Mouse (Mus musculus) heart, embryonic 13.5 days (tissue): ENCODE measurements at regions not wholly inside any gene's neighbourhood (a gene's known extent, or its start where the extent isn't known, plus 50 kb on each side); places are given as distances from the start of the nearest gene placed in this dataset.

Experiments
- ATAC-seq: fragments of 200-750 bp; cut with Nextera tagmentation; 2 replicates; pipeline ENCODE4 v1.8.0; 2017; ENCODE audit warnings: moderate TSS enrichment; ENCODE audit not compliant: insufficient number of reproducible peaks, low FRiP score, low TSS enrichment; ENCODE audit errors: extremely low read depth
- H3K27ac ChIP-seq: fragments of 300-500 bp; sonication (generic); replicated peaks from 2 replicates; pipeline ENCODE4 v1.5.1; 2015; ENCODE audit warnings: moderate library complexity, mild to moderate bottlenecking, inconsistent platforms
- H3K27me3 ChIP-seq: fragments of 300-500 bp; sonication (generic); replicated peaks from 2 replicates; pipeline ENCODE4 v1.6.1; 2015; ENCODE audit warnings: mild to moderate bottlenecking, inconsistent platforms
- H3K36me3 ChIP-seq: fragments of 300-500 bp; sonication (generic); 2 replicates; pipeline ENCODE4 v1.6.1; 2015; ENCODE audit warnings: mild to moderate bottlenecking, inconsistent platforms
- H3K4me1 ChIP-seq: fragments of 300-500 bp; sonication (generic); 2 replicates; pipeline ENCODE4 v1.6.1; 2015; ENCODE audit warnings: inconsistent platforms
- H3K4me2 ChIP-seq: fragments of 300-500 bp; sonication (generic); 2 replicates; pipeline ENCODE4 v1.6.1; 2015; ENCODE audit warnings: inconsistent platforms, mild to moderate bottlenecking, moderate library complexity
- H3K4me3 ChIP-seq: fragments of 300-500 bp; sonication (generic); 2 replicates; pipeline ENCODE4 v1.5.1; 2015; ENCODE audit warnings: moderate library complexity, mild to moderate bottlenecking, inconsistent platforms
- H3K9ac ChIP-seq: fragments of 300-500 bp; sonication (generic); 2 replicates; pipeline ENCODE4 v1.6.1; 2015; ENCODE audit warnings: inconsistent platforms, mild to moderate bottlenecking, moderate library complexity
- H3K9me3 ChIP-seq: fragments of 300-500 bp; sonication (generic); 2 replicates; pipeline ENCODE4 v1.6.1; 2016; ENCODE audit warnings: inconsistent platforms
- WGBS: fragments of 180-500 bp; shearing (Covaris S2); methylation state at CpG from one replicate; pipeline ENCODE4 v1.1.7; 2015; ENCODE audit warnings: mixed read lengths; 5-methylcytosine and 5-hydroxymethylcytosine counted together

DNA sequence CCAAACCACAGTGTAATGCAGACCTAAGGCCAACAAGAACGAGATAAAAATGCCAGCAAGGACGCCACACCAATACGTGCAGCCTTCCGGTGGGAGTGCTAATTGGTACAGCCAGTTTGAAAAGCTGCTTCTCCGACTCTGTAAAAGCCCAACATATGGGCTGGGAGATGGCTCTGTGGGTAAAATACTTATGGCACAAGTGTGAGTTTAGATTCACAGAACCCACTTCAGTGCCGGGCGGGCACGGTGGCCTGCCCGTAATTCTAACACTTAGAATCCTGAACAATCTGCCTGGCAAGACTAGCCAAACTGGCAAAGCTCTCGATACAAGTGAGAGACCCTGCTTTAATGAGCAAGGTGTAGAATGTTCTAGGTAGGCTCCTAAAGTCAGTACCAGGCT is 258.1 kb downstream of the Gm26897 start:
- Histone ChIP-seq H3K9me3 (no peaks in the 10 kb centered on the region), H3K27me3 (peaks cover 20% of the 10 kb centered on the region; the same call in 1 of the 2 replicates), H3K36me3 (no peaks in the 10 kb centered on the region), H3K9ac (no peak overlapping the region), H3K27ac (no peak overlapping the region), H3K4me3 (no peak overlapping the region), H3K4me1 (no peaks in the 10 kb centered on the region), H3K4me2 (no peak overlapping the region)
- ATAC-seq = no peak
- 77% methylated on average over 10 of the region's 10 CpGs for WGBS

DNA sequence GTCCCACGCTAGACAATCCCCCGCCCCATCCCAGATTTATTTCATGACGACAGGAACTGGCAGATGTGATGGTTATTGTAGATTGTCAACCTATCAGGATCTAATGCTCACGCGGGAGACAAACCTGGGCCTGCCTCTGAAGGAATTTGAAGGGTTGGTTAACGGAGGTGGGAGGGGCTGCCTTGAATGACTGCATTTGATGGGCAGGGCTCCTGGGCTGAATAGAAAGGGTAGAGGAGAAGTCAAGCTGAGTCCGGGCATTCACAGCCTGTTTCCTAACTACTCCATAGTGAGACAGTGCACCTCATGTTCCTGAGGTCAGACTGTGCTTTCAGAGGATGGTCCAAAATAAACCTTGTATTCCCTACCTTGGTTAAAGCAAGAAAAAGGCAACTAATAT is 259.1 kb downstream of the Cryba4 start:
- no peak overlapping the region for H3K4me3 ChIP-seq
- no peaks in the 10 kb centered on the region for H3K9me3 ChIP-seq
- H3K4me1 ChIP-seq = no peaks in the 10 kb centered on the region
- WGBS = 64% methylated on average over 7 of the region's 7 CpGs
- H3K9ac ChIP-seq = no peak overlapping the region
- H3K27me3 ChIP-seq = peaks cover 22% of the 10 kb centered on the region; the same call in 1 of the 2 replicates
- H3K4me2 ChIP-seq = no peak overlapping the region
- no peak for ATAC-seq
- no peak overlapping the region for H3K27ac ChIP-seq
- no peaks in the 10 kb centered on the region for H3K36me3 ChIP-seq

DNA sequence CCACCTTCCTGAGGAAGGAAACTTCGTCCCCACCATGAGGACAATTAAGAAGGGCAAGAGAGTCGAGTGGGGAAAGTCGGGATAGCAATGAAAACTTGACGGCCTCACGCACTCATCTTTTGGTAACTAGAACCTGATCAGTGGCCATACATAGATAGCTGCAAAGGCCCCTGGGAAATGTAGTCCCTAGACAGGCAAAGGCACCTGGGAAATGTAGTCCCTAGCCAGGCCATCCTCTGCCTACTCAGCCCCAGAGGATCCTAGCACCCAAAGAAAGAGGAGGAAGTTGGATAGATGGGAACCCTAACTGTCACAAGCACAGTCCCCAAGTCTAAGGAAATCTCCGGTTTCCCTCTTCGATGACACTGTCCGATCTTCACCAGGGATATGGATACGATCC is 258.4 kb downstream of the Cryba4 start:
- Histone ChIP-seq H3K27ac (no peak overlapping the region), H3K9me3 (no peaks in the 10 kb centered on the region), H3K36me3 (no peaks in the 10 kb centered on the region), H3K4me1 (no peaks in the 10 kb centered on the region), H3K4me3 (no peak overlapping the region), H3K27me3 (peaks cover 22% of the 10 kb centered on the region; the same call in 1 of the 2 replicates), H3K4me2 (no peak overlapping the region), H3K9ac (no peak overlapping the region)
- ATAC-seq = no peak
- 70% methylated on average over 9 of the region's 9 CpGs for WGBS

DNA sequence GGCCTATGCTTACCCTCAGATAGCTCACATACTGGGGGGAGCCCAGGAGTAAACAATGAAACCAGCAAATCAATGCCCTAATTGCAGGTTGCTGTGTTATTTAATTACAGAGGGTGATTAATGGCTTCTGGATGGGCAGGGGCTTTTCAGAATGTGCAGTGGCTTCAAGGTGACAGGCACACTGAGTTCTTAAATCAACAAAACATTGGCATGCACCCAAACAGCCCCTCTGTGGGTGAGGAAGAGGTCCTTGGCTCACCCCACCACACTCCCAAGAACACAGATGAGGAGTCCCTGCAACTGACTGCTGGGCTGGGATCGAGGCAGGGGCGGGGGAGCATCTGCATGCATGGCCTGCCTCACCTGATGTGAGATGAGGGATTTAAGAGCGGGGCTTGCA is 255.5 kb downstream of the Cryba4 start:
- no peak overlapping the region for H3K4me3 ChIP-seq
- H3K36me3 ChIP-seq = no peaks in the 10 kb centered on the region
- no peak overlapping the region for H3K4me2 ChIP-seq
- no peaks in the 10 kb centered on the region for H3K4me1 ChIP-seq
- no peaks in the 10 kb centered on the region for H3K9me3 ChIP-seq
- 68% methylated on average over 3 of the region's 3 CpGs for WGBS
- peaks cover 42% of the 10 kb centered on the region for H3K27me3 ChIP-seq
- ATAC-seq = no peak
- H3K27ac ChIP-seq = no peak overlapping the region
- H3K9ac ChIP-seq = no peak overlapping the region

DNA sequence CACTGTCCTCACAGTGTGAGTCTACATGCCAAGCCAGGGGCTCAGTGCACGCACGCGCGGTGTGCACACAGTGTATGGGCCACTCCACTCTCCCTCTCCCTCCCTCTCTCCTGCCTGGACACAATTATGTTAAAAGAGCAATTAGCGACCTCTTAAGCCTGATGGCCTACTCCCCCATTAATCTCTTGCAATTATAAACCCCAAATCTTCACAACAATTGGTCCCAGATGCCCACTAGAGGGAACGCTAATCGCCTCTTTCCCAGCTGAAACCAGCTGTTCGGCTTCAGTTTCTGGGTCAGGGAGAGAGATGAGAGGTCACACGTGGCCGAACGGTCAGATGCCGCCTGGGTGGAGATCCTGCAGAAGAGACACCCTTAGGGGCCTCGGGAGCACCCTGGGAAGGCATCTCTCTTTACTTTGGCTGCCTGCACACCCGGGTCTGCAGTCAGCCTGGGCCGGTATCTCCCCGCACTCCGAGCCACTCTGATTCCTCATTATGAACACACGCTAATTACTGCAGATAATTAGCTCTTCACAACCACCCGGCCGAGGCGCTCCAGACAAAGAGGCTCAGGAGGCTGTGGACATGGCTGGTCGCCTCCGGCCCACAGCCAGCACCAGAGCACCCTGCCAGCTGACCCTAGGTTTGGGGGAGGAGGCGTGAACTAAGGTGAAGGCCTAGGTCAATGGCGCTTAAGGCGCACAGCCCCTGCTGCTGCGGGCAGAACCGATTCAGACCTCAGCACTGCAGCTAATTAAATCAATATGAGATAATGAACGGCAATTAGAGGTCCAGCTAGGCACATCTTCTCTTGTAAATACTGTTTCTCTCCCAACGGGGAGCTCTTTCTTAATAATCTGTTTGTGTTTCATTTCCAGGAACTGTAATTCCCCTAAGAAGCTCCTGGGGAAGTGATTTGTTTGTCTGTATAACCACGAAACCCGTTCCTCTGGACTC is 250.3 kb downstream of the Cryba4 start:
- ATAC-seq = no peak
- Histone ChIP-seq H3K9me3 (peaks cover 9% of the 10 kb centered on the region; the same call in 1 of the 2 replicates), H3K4me2 (no peak overlapping the region), H3K4me3 (no peak overlapping the region), H3K4me1 (0 out of 2 replicates have a peak, but pooled peaks cover 4% of the 10 kb centered on the region), H3K9ac (no peak overlapping the region), H3K27me3 (peaks cover 48% of the 10 kb centered on the region), H3K36me3 (no peaks in the 10 kb centered on the region), H3K27ac (no peak overlapping the region)
- 27% methylated on average over 32 of the region's 32 CpGs for WGBS

DNA sequence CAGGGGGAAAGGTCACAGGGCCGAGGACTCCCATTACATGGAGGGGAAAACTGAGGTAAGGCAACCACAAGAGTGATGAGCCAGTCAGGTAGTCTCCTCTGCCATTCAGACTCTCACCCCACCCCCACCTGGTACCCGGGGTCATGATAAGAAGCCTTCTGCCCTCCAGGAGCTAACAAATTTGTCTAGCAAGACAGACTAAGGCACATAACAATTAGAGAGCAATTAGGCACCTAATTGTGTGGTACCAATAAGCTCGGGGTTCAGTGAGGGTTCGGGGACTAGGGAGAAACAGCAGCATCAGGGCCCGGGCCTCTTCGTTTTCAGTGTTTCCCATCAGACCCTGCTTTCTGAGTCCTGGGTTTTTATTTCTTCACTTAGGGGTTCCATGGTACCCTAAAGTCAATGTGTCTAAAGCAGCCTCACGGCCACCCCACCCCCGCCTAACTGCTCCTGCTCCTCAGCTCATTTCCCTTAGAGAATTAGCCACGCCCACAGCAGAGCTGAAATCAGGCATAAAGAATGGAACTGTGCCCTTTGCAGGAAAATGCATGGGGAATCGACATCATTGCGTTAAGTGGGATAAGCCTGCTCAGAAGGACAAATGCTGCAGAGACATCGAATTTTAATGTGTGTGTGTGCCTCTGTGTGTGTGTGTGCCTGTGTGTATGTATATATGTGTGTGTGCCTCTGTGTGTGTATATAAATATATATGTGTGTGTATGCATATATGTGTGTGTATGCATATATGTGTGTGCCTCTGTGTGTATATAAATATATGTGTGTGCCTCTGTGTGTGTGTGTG is 249.3 kb downstream of the Cryba4 start:
- H3K27me3 ChIP-seq = peaks cover 48% of the 10 kb centered on the region
- H3K4me1 ChIP-seq = 0 out of 2 replicates have a peak, but pooled peaks cover 4% of the 10 kb centered on the region
- H3K9ac ChIP-seq = no peak overlapping the region
- no peaks in the 10 kb centered on the region for H3K36me3 ChIP-seq
- H3K27ac ChIP-seq = no peak overlapping the region
- WGBS = 57% methylated on average over 12 of the region's 12 CpGs
- no peak overlapping the region for H3K4me3 ChIP-seq
- no peak for ATAC-seq
- no peak overlapping the region for H3K4me2 ChIP-seq
- H3K9me3 ChIP-seq = peaks cover 11% of the 10 kb centered on the region; the same call in 1 of the 2 replicates

DNA sequence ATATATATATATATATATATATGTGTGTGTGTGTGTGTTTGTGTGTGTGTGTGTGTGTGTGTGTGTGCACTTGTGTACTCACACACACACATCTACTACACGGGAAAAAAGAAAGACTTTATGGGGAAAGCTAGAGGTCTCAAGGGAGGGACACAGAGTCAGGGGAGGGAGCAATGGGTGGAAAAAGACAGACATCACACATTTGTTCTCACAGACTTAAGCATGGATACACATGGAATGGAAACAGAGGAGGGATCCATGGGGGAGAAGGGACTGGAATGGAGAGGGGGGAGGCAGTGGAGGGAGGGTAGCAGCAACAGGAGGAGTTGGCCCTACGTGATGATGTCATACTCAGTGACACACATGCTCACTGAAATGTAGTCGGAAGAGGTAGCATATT is 248.3 kb downstream of the Cryba4 start:
- WGBS = 79% methylated on average over 3 of the region's 3 CpGs

DNA sequence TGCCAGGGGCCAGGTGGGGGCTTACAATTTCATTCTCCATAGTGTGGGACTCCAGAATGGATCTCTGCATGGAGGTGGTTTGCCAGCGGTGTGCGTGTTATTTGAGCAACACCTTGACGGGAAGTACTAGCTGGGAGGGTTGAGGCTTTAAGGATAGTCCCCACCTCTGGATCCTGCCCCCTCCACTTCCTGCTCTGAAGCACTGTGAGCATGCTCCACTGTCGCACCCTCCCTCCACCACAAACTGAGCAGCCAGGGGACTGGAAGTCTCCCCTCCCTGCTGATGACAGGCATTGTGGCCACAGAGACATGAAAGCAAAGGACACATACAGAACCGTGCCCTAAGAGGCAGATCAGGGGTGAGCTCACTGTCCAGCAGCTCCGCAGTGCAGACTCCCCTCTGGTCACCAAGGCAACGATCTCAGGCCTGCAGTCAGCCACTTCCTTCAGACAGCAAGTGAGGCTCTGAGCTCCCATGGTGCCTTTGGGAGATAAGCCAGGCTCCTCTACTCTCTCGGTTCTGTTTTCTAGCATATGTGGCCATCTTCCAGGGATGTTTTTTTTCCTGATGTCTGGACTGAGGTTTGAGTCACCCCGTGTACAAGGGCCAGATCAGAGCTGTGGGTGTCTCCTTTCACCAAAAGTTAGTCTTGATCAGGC is 239.7 kb downstream of the Cryba4 start:
- Histone ChIP-seq H3K4me1 (peaks cover 14% of the 10 kb centered on the region), H3K27me3 (peaks cover 21% of the 10 kb centered on the region), H3K9me3 (peaks cover 7% of the 10 kb centered on the region; the same call in 1 of the 2 replicates), H3K9ac (no peak overlapping the region), H3K27ac (peak overlapping the region; percentile 50; the same call in 1 of the 2 replicates), H3K36me3 (no peaks in the 10 kb centered on the region), H3K4me3 (no peak overlapping the region), H3K4me2 (peak overlapping the region; percentile 33)
- ATAC-seq = peak; percentile 74; the same call in 1 of the 2 replicates
- 9% methylated on average over 9 of the region's 9 CpGs for WGBS

More for the DNA sequence above, 248.3 kb downstream of the Cryba4 start:
- H3K27ac ChIP-seq = no peak overlapping the region
- no peak overlapping the region for H3K9ac ChIP-seq
- no peak for ATAC-seq
- H3K36me3 ChIP-seq = no peaks in the 10 kb centered on the region
- H3K4me1 ChIP-seq = 0 out of 2 replicates have a peak, but pooled peaks cover 4% of the 10 kb centered on the region
- no peak overlapping the region for H3K4me3 ChIP-seq
- no peak overlapping the region for H3K4me2 ChIP-seq
- peaks cover 48% of the 10 kb centered on the region for H3K27me3 ChIP-seq
- peaks cover 11% of the 10 kb centered on the region; the same call in 1 of the 2 replicates for H3K9me3 ChIP-seq

DNA sequence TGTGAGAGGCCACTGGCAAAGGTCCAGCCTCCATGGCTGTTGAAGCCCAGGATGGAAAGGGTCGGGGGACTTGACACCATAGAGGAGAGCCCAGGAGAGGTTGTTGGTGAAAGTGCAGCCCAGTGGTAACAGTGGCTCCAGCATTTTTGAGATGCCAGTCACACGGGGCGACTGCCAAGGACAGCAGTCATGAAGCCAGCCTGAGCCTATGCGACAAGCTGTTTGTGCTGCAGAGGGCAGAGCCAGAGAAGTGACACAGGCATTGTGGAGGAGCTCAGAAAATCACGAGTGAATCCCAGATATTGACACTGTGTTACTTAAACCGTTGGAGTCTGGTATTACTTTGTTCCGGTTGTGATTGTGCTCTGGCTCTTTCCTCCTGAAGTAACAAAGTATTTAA is 233.4 kb downstream of the Cryba4 start:
- WGBS = 55% methylated on average over 7 of the region's 7 CpGs
- H3K36me3 ChIP-seq = no peaks in the 10 kb centered on the region
- peaks cover 7% of the 10 kb centered on the region; the same call in 1 of the 2 replicates for H3K9me3 ChIP-seq
- H3K4me1 ChIP-seq = no peaks in the 10 kb centered on the region
- H3K4me2 ChIP-seq = no peak overlapping the region
- H3K4me3 ChIP-seq = no peak overlapping the region
- H3K9ac ChIP-seq = no peak overlapping the region
- H3K27ac ChIP-seq = no peak overlapping the region
- no peak for ATAC-seq
- peaks cover 24% of the 10 kb centered on the region; the same call in 1 of the 2 replicates for H3K27me3 ChIP-seq

DNA sequence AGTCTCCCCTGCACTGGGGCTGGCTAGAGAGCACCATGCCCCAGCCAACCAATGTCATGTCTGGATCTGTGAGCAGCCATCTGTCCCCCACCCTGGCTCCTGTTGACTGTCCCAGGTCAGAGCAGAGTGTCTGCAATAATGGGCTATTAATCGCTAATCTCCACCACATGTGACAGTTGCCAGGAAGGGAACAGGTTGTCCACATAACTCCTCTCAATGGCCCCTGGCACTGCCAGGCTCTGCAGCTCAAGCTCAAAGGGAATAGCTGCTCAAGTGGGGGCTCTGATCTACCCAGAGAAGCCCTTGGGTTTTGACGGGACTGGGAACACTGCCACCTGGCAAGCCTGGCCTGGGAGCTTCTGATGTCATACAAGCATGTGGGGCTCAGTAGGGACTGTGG is 231.4 kb downstream of the Cryba4 start:
- Histone ChIP-seq H3K9me3 (no peaks in the 10 kb centered on the region), H3K4me3 (no peak overlapping the region), H3K4me1 (no peaks in the 10 kb centered on the region), H3K4me2 (no peak overlapping the region), H3K9ac (no peak overlapping the region), H3K36me3 (no peaks in the 10 kb centered on the region), H3K27ac (no peak overlapping the region), H3K27me3 (peaks cover 36% of the 10 kb centered on the region; the same call in 1 of the 2 replicates)
- ATAC-seq = no peak
- WGBS = 59% methylated on average over 2 of the region's 2 CpGs

DNA sequence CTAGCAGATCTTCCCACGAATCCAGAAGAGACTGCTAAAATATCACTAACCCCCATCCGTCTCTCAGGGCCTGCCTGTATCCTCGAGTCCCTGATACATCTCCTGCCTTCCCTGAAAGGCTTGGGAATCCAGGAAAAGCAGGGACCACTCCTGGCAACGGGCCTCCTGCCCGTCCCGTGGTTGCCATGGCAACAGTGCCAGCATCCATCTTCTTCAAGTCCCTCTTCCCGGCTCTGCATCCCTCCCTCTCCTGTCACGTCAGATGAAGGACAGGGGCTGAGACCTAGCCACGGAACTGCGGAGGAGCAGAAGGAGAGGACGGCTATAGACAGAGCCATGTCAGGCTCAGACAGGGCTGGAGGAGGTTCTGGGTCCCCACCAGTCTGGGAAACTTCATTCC is 222.4 kb downstream of the Cryba4 start:
- no peaks in the 10 kb centered on the region for H3K4me1 ChIP-seq
- no peak overlapping the region for H3K4me3 ChIP-seq
- no peaks in the 10 kb centered on the region for H3K9me3 ChIP-seq
- no peak overlapping the region for H3K4me2 ChIP-seq
- no peak for ATAC-seq
- peaks cover 33% of the 10 kb centered on the region; the same call in 1 of the 2 replicates for H3K27me3 ChIP-seq
- H3K9ac ChIP-seq = no peak overlapping the region
- WGBS = 38% methylated on average over 11 of the region's 11 CpGs
- no peaks in the 10 kb centered on the region for H3K36me3 ChIP-seq
- no peak overlapping the region for H3K27ac ChIP-seq
